Mouse (Mus musculus): Measurements from ENCODE around the gene Gpr137.
"Not testable (repeated sequence)": the region's sequence is repeated elsewhere in the genome, so short reads cannot be mapped to it uniquely, and the experiment has no call there.

The Gpr137 gene

DNA sequence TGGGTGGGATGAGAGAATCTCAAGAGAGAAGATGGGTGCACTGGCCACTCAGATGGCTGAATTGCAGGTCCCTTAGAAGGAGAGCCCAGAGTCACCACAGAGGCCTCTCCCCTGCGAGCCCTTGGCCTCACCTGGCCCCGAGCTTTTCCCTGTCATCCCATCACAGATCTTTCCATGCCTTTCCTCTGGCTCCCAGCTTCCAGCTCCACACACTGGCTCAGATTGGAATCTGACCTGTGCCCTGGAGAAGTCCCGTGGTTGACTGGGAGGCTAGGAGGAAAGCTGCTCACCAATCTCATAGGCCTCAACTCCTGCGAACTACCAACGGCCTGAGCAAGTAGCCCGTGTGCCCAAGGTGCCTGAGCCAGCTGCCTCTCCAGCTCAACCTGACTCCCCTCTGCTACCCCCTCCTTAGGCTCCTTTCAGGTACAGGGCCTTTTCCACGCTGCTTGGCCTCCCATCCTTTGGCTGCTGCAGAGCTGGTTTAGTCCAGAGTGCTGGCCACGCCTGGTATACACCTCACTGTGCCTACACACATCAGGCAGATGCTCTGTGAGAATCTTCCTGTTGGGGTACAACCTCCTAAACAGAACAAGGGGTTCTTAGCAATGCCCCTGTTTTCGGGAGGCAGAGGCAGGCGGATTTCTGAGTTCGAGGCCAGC, 36.7 kb downstream of the Gpr137 start:
- DNase-seq (ENCODE audit: inconsistent ontology term), result no peak

DNA sequence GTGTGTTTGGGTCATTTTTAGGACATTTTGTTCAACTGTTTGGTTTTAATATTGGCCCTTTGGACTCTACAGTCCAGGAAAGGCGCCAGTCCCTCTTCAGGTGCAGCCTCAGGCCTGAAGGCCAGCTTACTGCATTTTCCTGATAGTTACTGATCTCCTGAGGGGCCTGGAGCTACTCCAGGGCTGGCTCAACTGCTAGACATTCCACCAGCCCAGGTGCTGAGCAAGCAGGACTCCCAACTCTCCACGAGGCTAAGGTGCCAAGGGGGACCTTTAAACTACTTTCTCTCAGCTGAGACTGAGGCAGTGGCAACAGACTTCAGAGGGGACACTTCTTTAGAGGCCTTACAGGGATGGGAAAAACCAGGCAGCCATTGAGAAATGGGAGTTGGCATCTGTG, 37.4 kb downstream of the Gpr137 start:
- DNase-seq (ENCODE audit: inconsistent ontology term), result no peak

DNA sequence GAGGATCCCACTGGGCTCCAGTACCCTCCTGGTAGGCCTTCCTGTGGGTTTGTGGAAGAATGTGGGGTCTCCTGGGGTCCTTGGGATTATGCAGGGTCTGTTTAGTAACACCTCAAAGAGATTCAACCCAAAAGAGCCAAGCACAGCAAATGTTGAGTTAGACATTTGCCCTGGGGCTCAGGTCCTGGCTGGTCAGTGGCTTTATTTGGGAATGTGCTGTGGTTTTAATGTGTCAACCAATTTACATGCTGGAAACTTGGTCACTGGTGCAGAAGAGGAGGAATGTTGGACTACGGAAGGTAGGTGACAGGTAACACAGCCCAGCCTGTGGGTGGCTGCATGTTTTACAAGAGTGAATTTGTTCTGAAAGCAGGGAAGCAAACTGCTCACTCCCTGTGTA, 39.2 kb downstream of the Gpr137 start:
- no peak for DNase-seq (ENCODE audit: inconsistent ontology term)

DNA sequence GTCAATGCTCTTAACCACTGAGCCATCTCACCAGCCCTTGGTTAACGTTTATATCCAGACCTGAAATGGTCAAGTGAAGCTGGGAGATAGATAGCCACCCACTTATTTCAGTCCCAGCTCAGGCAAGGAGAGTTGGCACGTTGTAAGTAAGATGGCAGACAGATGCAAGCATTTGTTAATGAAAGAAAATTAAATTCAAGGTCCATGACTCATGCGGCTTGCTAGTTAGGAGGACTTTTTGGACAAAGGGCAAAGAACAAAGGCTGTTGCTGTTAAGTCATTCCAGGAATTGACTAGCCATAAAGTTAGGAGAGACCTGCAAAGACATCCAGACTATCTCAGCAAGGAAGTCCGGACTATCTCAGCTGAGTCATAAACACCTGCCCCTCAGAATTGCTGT, 42.6 kb downstream of the Gpr137 start:
- DNase-seq (ENCODE audit: inconsistent ontology term), result peak; percentile 31

DNA sequence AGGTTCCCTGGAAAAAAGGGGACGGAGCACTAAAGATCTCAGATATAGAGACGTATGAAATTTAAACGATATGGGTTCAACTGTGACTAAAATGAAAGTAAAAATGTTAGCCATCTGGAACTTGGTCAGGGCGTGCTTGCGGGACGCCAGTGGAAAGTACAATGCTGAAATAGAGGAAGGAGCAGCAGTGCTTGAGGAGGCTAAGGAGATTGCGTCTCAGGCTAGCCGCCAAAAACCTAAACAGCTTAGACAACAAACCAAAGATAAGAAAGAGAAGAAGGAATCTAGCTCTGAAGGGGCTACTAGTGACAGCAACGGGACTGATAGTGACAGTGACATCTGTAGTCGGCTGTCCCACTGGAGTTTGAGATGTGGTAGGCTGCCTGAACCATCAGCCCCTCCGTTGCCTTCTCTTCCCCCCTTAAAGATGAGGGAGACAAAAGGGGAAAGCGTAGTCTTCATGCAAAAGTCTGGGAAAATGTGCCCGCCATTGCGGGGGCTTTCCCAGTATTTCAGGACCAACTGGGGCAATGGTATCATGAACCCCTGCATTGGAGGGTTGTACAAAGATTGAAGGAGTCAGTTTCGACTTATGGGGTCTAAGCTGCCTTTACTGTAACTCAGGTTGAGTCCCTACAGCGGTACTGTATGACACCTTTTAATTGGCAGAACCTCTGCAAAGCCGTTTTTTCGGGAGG, 46.5 kb downstream of the Gpr137 start:
- DNase-seq (ENCODE audit: inconsistent ontology term), result not testable (repeated sequence)

DNA sequence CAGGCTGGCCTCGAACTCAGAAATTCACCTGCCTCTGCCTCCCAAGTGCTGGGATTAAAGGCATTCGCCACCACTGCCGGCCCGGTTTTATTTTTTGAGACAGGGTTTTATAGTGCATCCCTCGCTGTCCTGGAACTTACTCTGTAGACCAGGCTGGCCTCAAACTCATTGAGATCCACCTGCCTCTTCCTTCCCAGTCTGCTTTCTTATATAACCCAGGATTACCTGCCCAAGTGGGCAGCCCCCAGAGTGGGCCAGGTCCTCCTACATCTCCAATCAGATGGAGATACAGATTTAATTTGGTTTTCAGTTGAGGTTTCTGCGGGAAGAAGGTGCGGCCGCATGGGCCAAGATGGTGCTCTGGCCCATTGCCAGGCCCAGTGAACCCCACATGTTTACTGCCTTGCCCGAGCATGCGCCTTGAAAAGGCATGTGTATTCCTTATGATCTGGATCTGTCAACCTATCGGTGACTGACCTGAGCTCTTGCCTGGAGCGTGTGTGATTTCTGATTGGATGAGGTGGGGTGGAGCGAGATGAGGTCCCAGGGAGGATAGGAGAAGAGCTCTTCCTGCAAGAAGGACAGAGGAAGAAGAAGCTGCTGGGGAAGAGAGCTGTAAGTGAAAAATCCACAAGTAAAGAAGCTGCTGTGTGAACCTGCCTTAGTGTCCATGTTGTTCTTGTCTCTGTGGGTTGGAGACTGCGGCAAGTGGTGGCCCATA, 48.4 kb downstream of the Gpr137 start:
- DNase-seq (ENCODE audit: inconsistent ontology term), result no peak

DNA sequence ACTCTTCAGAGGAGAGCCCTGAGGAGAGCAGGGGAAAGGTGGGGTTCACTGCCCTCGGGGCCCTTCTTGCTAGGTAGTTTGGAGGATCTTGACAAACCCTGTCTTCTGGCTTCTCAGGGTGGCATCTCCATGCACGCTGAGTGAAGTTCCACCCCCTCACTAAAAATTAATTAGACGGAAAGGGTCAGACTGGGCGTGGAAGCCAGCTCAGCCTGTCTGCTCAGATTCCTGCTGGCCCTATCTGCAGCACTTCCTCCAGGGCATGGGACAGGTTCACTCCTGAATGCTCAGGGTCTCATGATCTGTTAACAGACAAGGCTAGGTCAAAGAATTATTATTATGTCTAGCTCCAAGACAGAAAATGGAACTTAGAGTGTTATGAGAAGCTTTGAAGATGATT, 49.8 kb downstream of the Gpr137 start:
- no peak for DNase-seq (ENCODE audit: inconsistent ontology term)
